Mouse (Mus musculus): ENCODE measurements around the gene Flrt1. TPM values are rescaled to one million over a fixed set of nuclear protein-coding genes. Genes with fewer than 3 reads are reported as not detected.
A peak's percentile ranks its signal among the peaks of the same experiment; 100 is the strongest.

Flrt1 gene
- polyA plus RNA-seq, 1 experiment from 2014 or later: 9.2 TPM

DNA sequence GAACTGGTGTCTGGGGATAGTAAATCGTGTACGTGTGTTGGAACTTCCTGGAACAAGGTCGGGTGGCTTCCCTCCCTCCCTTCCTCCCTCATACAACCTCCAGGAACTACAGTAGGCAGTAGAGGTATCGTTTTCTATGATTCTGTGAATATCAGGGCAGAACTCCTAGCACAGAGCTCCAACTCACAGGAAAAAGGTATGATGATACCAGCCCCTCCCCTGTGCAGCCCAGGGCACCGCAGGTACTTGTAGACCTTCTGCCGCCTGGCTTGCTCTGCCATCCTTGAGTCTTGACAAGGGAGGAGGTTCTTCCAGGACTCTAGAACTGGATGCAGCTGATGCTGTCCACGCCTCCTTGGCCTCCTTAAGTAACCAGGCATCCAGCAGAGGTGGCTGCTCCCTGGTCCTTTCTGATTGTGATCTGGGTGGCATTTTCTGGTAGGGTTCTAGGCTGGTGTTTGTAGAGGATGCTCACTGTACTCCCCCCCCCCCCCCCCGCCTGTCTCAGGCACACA is 38.6 kb downstream of the Flrt1 start:
- WGBS: 34% methylated on average over 7 of the region's 8 CpGs
- no peak for ATAC-seq (ENCODE audit: insufficient number of reproducible peaks, insufficient read depth, low FRiP score, low read depth)
- Histone ChIP-seq H3K4me1 (ENCODE audit: control insufficient read depth, insufficient read depth, low read length) (peaks cover 46% of the 10 kb centered on the region), H3K27ac (ENCODE audit: low read length) (no peak overlapping the region), H3K9ac (replicated peaks; ENCODE audit: low read depth, low read length) (no peak overlapping the region), H3K36me3 (ENCODE audit: control insufficient read depth, insufficient read depth, low read length) (no peaks in the 10 kb centered on the region), H3K9me3 (ENCODE audit: control insufficient read depth, low read depth, low read length) (no peaks in the 10 kb centered on the region), H3K27me3 (ENCODE audit: control insufficient read depth, insufficient read depth, low read length) (no peaks in the 10 kb centered on the region), H3K4me2 (replicated peaks; ENCODE audit: low read depth, low read length) (no peak overlapping the region), H3K4me3 (ENCODE audit: low read depth, low read length) (no peak overlapping the region)

DNA sequence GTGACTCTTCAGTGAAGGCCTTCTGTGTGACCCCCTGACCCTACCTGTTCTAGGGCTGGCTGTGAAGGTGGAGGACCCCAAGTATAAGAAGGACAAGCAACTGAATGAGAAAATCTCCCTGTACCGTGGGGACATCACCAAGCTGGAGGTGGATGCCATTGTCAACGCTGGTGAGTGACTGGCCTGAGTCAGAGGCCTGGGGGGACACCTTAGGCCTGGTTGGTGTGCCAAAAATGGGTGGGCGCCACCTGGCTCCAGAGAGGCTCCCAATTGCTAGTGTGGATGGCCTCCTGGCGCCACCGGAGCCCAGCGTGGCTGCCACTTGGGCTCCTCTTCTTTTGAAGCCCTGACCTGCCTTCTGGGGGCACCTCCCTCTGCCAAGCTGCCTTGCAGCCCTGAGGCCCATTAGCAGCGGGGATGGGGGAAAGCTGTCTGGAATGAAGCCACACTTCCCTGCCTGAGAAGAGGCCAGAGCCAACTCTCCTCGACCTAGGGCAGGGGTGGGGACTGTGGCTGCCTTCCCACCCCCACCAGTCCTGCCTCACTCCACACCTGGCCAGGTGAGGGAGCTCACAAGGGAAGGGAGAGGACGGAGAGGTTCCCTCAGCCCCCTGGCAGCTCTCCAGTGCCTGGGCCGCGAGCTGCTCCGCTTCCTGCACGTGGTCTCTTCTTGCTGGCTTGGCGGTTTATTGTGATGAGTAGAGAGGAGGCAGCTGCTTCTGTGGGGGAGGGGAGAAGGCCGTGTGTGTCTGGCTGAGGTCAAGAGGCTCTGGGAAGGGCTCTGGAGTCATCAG is 39.3 kb downstream of the Flrt1 start:
- Histone ChIP-seq H3K27me3 (ENCODE audit: control insufficient read depth, insufficient read depth, low read length) (no peaks in the 10 kb centered on the region), H3K27ac (ENCODE audit: low read length) (0 out of 2 replicates have a peak overlapping the region, but pooled peaks have one; percentile 6), H3K4me2 (replicated peaks; ENCODE audit: low read depth, low read length) (no peak overlapping the region), H3K4me3 (ENCODE audit: low read depth, low read length) (no peak overlapping the region), H3K36me3 (ENCODE audit: control insufficient read depth, insufficient read depth, low read length) (no peaks in the 10 kb centered on the region), H3K9ac (replicated peaks; ENCODE audit: low read depth, low read length) (no peak overlapping the region), H3K9me3 (ENCODE audit: control insufficient read depth, low read depth, low read length) (no peaks in the 10 kb centered on the region), H3K4me1 (ENCODE audit: control insufficient read depth, insufficient read depth, low read length) (peaks cover 46% of the 10 kb centered on the region)
- WGBS: 32% methylated on average over 15 of the region's 15 CpGs
- no peak for ATAC-seq (ENCODE audit: insufficient number of reproducible peaks, insufficient read depth, low FRiP score, low read depth)

DNA sequence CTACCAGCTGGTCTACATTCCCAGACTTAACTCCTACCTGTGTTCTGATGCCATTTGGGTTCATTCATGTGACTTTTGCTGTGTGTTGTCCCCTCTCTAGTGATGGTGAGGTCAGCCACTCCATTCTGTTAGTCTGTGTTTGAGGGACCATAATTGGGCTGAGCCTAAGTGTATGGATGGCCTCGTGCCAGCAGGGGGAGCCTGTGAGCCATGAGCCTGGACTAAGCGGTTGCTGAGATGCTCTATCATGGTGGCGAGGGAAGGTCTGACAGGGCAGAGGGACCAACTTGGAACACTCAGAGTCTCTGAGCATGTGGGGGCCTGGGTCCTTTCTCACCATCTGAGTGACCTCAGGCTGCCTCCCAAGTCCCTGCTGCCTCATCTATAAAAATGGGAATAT is 41.0 kb downstream of the Flrt1 start:
- Histone ChIP-seq H3K36me3 (ENCODE audit: control insufficient read depth, insufficient read depth, low read length) (no peaks in the 10 kb centered on the region), H3K4me2 (replicated peaks; ENCODE audit: low read depth, low read length) (no peak overlapping the region), H3K4me1 (ENCODE audit: control insufficient read depth, insufficient read depth, low read length) (peaks cover 34% of the 10 kb centered on the region), H3K9me3 (ENCODE audit: control insufficient read depth, low read depth, low read length) (no peaks in the 10 kb centered on the region), H3K27me3 (ENCODE audit: control insufficient read depth, insufficient read depth, low read length) (no peaks in the 10 kb centered on the region), H3K9ac (replicated peaks; ENCODE audit: low read depth, low read length) (no peak overlapping the region), H3K4me3 (ENCODE audit: low read depth, low read length) (no peak overlapping the region), H3K27ac (ENCODE audit: low read length) (no peak overlapping the region)
- WGBS: 4% methylated on average over 3 of the region's 3 CpGs
- peak; percentile 64; the same call in 1 of the 2 replicates for ATAC-seq (ENCODE audit: insufficient number of reproducible peaks, insufficient read depth, low FRiP score, low read depth)

DNA sequence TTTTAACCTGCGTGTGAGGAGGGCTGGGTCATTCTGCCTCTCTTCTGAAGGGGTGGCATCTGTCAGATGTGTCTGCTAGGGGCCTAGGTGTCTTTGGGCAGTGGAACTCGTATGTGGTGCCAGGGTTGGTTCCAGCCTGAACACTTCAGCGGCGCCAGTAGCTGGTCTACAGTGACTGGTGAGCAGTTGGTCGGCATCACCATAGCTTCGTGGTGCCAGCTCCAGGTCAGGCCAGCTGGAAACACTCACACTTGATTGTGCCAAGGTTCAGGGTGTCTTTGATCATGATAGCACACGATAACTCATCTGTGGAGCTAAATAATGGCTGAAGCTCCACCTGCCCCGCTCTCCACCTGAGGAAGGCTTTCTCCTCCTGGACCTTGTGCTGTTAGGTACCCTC is 42.6 kb downstream of the Flrt1 start:
- H3K4me1 ChIP-seq (ENCODE audit: control insufficient read depth, insufficient read depth, low read length): peaks cover 21% of the 10 kb centered on the region
- H3K4me3 ChIP-seq (ENCODE audit: low read depth, low read length): no peak overlapping the region
- H3K9me3 ChIP-seq (ENCODE audit: control insufficient read depth, low read depth, low read length): no peaks in the 10 kb centered on the region
- H3K36me3 ChIP-seq (ENCODE audit: control insufficient read depth, insufficient read depth, low read length): no peaks in the 10 kb centered on the region
- H3K27me3 ChIP-seq (ENCODE audit: control insufficient read depth, insufficient read depth, low read length): no peaks in the 10 kb centered on the region
- no peak overlapping the region for H3K27ac ChIP-seq (ENCODE audit: low read length)
- ATAC-seq (ENCODE audit: insufficient number of reproducible peaks, insufficient read depth, low FRiP score, low read depth): no peak
- no peak overlapping the region for H3K4me2 ChIP-seq (replicated peaks; ENCODE audit: low read depth, low read length)
- WGBS: 90% methylated on average over 8 of the region's 8 CpGs
- H3K9ac ChIP-seq (replicated peaks; ENCODE audit: low read depth, low read length): no peak overlapping the region

DNA sequence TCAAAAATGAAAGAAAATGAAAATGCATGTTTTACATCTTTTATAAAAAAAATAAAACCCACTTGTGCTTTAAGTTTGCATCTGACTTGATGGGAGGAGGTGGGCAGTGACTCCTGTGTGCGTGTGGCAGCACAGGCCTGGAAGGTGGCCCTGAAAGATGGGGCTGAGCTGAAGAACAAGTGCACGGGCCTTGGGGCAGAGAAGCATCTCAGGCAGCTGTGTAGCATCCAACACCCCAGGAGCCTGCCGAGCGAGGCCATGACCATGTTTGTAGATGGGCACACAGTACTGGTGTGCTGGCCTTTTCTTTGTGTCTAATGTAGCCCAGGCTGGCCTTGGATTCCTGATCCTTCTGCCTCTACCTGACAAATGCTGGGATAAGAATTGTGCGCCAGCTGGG is 43.4 kb downstream of the Flrt1 start:
- Histone ChIP-seq H3K27me3 (ENCODE audit: control insufficient read depth, insufficient read depth, low read length) (no peaks in the 10 kb centered on the region), H3K36me3 (ENCODE audit: control insufficient read depth, insufficient read depth, low read length) (no peaks in the 10 kb centered on the region), H3K4me2 (replicated peaks; ENCODE audit: low read depth, low read length) (no peak overlapping the region), H3K9ac (replicated peaks; ENCODE audit: low read depth, low read length) (no peak overlapping the region), H3K4me3 (ENCODE audit: low read depth, low read length) (no peak overlapping the region), H3K27ac (ENCODE audit: low read length) (no peak overlapping the region), H3K9me3 (ENCODE audit: control insufficient read depth, low read depth, low read length) (no peaks in the 10 kb centered on the region), H3K4me1 (ENCODE audit: control insufficient read depth, insufficient read depth, low read length) (peaks cover 18% of the 10 kb centered on the region)
- 93% methylated on average over 5 of the region's 5 CpGs for WGBS
- no peak for ATAC-seq (ENCODE audit: insufficient number of reproducible peaks, insufficient read depth, low FRiP score, low read depth)

DNA sequence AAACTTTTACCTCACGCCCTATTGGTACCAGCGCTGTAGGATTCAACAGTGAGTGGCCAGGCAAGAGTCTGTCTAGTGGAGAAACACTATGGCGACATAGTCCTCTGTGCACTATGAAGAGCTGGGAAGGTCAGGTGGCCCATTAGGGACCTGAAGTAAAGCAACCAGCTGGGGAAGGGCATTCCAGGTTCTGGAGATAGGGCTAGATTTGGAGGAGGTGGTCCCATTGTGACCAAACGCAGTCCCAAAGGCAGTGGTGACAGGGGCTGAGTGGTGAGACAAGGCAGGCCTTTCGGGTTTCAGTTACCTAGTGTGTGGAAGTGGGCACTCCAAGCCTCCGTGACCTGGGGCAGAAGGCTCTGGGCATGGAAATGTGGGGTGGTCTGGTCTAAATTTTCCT is 47.0 kb downstream of the Flrt1 start:
- Histone ChIP-seq H3K9ac (replicated peaks; ENCODE audit: low read depth, low read length) (no peak overlapping the region), H3K27me3 (ENCODE audit: control insufficient read depth, insufficient read depth, low read length) (no peaks in the 10 kb centered on the region), H3K9me3 (ENCODE audit: control insufficient read depth, low read depth, low read length) (no peaks in the 10 kb centered on the region), H3K4me1 (ENCODE audit: control insufficient read depth, insufficient read depth, low read length) (peaks cover 10% of the 10 kb centered on the region), H3K27ac (ENCODE audit: low read length) (no peak overlapping the region), H3K36me3 (ENCODE audit: control insufficient read depth, insufficient read depth, low read length) (no peaks in the 10 kb centered on the region), H3K4me2 (replicated peaks; ENCODE audit: low read depth, low read length) (peak overlapping the region; percentile 100; the same call in 1 of the 2 replicates), H3K4me3 (ENCODE audit: low read depth, low read length) (no peak overlapping the region)
- no peak for ATAC-seq (ENCODE audit: insufficient number of reproducible peaks, insufficient read depth, low FRiP score, low read depth)
- 76% methylated on average over 6 of the region's 6 CpGs for WGBS

DNA sequence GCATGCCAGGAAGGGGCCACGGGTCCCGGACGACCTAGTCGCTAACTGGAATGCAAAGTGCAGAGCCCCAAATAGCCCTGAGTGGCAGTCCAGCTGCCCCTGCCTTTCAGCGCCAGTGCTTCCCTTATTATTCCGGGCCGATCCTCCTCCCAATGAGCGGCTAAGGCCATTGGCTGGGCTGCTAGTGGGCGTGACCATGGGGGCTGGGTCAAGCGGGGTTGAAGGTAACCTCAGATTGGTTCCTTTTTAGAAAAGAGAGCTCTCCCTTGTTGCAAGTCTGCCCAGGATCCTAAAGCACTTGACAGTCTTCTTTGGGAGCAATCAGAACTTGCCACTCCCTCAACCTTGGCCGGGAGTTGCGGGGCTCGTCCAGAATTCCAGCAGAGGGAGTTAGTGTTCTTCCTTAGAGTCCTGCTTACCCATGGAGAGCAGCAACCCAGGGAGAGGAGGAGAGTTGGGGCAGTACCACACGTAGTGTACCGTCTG is 47.8 kb downstream of the Flrt1 start:
- no peaks in the 10 kb centered on the region for H3K27me3 ChIP-seq (ENCODE audit: control insufficient read depth, insufficient read depth, low read length)
- H3K9me3 ChIP-seq (ENCODE audit: control insufficient read depth, low read depth, low read length): no peaks in the 10 kb centered on the region
- no peak overlapping the region for H3K9ac ChIP-seq (replicated peaks; ENCODE audit: low read depth, low read length)
- WGBS: 0% methylated on average over 15 of the region's 15 CpGs
- no peaks in the 10 kb centered on the region for H3K36me3 ChIP-seq (ENCODE audit: control insufficient read depth, insufficient read depth, low read length)
- ATAC-seq (ENCODE audit: insufficient number of reproducible peaks, insufficient read depth, low FRiP score, low read depth): peak; percentile 79
- peak overlapping the region; percentile 71 for H3K4me3 ChIP-seq (ENCODE audit: low read depth, low read length)
- no peak overlapping the region for H3K27ac ChIP-seq (ENCODE audit: low read length)
- peak overlapping the region; percentile 100 for H3K4me2 ChIP-seq (replicated peaks; ENCODE audit: low read depth, low read length)
- peaks cover 10% of the 10 kb centered on the region for H3K4me1 ChIP-seq (ENCODE audit: control insufficient read depth, insufficient read depth, low read length)

DNA sequence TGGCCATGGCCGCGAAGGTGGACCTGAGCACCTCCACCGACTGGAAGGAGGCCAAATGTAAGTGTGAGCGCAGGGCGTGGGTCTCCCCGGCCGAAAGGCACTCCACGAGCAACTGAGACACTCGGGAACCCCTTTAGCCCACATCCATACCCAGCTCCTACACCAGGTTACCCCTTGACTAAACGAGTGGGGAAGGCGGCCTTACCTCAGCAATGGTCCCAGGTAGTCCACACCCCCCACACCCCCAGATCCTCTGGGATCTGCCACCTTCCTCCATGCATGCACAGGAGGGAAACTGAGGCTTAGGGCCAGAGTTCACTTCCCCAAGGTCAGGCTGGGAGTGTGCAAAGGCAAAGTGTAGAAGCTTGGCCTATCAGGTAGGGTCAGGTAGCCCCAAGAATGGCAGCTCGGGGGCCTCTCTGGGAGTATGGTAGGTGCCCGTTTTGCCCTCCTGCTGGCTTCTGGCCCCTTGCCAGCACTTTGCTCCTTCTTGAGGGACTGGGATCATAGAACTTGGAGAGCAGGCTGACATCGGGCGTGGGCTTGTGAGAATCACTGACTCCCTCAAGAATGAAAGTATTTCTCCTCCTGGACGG is 48.3 kb downstream of the Flrt1 start:
- Histone ChIP-seq H3K9me3 (ENCODE audit: control insufficient read depth, low read depth, low read length) (no peaks in the 10 kb centered on the region), H3K36me3 (ENCODE audit: control insufficient read depth, insufficient read depth, low read length) (no peaks in the 10 kb centered on the region), H3K4me3 (ENCODE audit: low read depth, low read length) (peak overlapping the region; percentile 71), H3K4me1 (ENCODE audit: control insufficient read depth, insufficient read depth, low read length) (peaks cover 10% of the 10 kb centered on the region), H3K27ac (ENCODE audit: low read length) (no peak overlapping the region), H3K27me3 (ENCODE audit: control insufficient read depth, insufficient read depth, low read length) (no peaks in the 10 kb centered on the region), H3K9ac (replicated peaks; ENCODE audit: low read depth, low read length) (peak overlapping the region; percentile 50), H3K4me2 (replicated peaks; ENCODE audit: low read depth, low read length) (peak overlapping the region; percentile 100)
- 1% methylated on average over 16 of the region's 16 CpGs for WGBS
- peak; percentile 1; the same call in 1 of the 2 replicates for ATAC-seq (ENCODE audit: insufficient number of reproducible peaks, insufficient read depth, low FRiP score, low read depth)
